Mouse (Mus musculus) ES-E14 (cell line): ENCODE results near the gene Guca1b.

Source experiments
- CHD2 ChIP-seq: IDR thresholded peaks from 2 replicates; pipeline ENCODE4 v1.6.1; 2014; ENCODE audit warnings: mild to moderate bottlenecking, low read depth, low read length, inconsistent platforms
- HCFC1 ChIP-seq: IDR thresholded peaks from 2 replicates; pipeline ENCODE4 v1.6.1; 2012; ENCODE audit warnings: low read length, inconsistent platforms, borderline replicate concordance; ENCODE audit not compliant: insufficient read depth
- MAFK ChIP-seq: IDR thresholded peaks from 2 replicates; pipeline ENCODE4 v1.6.1; 2014; ENCODE audit warnings: mild to moderate bottlenecking, low read depth, low read length, inconsistent platforms; ENCODE audit not compliant: insufficient read depth
- ZC3H11A ChIP-seq: IDR thresholded peaks from 2 replicates; pipeline ENCODE4 v1.6.1; 2012; ENCODE audit warnings: low read depth, mild to moderate bottlenecking, inconsistent platforms, low read length, borderline replicate concordance

GRCm38 (mm10) chr17:47400451-47400850 is 15.3 kb downstream of the Guca1b start, which contains the start of gene Guca1a:
- no peak for TF ChIP-seq MAFK
- no peak for TF ChIP-seq HCFC1
- no peak for TF ChIP-seq ZC3H11A
- no peak for TF ChIP-seq CHD2
